Mouse (Mus musculus) heart, embryonic 13.5 days (tissue): ENCODE measurements at regions not wholly inside any gene's neighbourhood (a gene's known extent, or its start where the extent isn't known, plus 50 kb on each side); places are given as distances from the start of the nearest gene placed in this dataset.
A peak's percentile ranks its signal among the peaks of the same experiment; 100 is the strongest.

ENCODE experiments used
- ATAC-seq: fragments of 200-750 bp; cut with Nextera tagmentation; 2 replicates; pipeline ENCODE4 v1.8.0; 2017; ENCODE audit warnings: moderate TSS enrichment; ENCODE audit not compliant: insufficient number of reproducible peaks, low FRiP score, low TSS enrichment; ENCODE audit errors: extremely low read depth
- H3K27ac ChIP-seq: fragments of 300-500 bp; sonication (generic); replicated peaks from 2 replicates; pipeline ENCODE4 v1.5.1; 2015; ENCODE audit warnings: moderate library complexity, mild to moderate bottlenecking, inconsistent platforms
- H3K27me3 ChIP-seq: fragments of 300-500 bp; sonication (generic); replicated peaks from 2 replicates; pipeline ENCODE4 v1.6.1; 2015; ENCODE audit warnings: mild to moderate bottlenecking, inconsistent platforms
- H3K36me3 ChIP-seq: fragments of 300-500 bp; sonication (generic); 2 replicates; pipeline ENCODE4 v1.6.1; 2015; ENCODE audit warnings: mild to moderate bottlenecking, inconsistent platforms
- H3K4me1 ChIP-seq: fragments of 300-500 bp; sonication (generic); 2 replicates; pipeline ENCODE4 v1.6.1; 2015; ENCODE audit warnings: inconsistent platforms
- H3K4me2 ChIP-seq: fragments of 300-500 bp; sonication (generic); 2 replicates; pipeline ENCODE4 v1.6.1; 2015; ENCODE audit warnings: inconsistent platforms, mild to moderate bottlenecking, moderate library complexity
- H3K4me3 ChIP-seq: fragments of 300-500 bp; sonication (generic); 2 replicates; pipeline ENCODE4 v1.5.1; 2015; ENCODE audit warnings: moderate library complexity, mild to moderate bottlenecking, inconsistent platforms
- H3K9ac ChIP-seq: fragments of 300-500 bp; sonication (generic); 2 replicates; pipeline ENCODE4 v1.6.1; 2015; ENCODE audit warnings: inconsistent platforms, mild to moderate bottlenecking, moderate library complexity
- H3K9me3 ChIP-seq: fragments of 300-500 bp; sonication (generic); 2 replicates; pipeline ENCODE4 v1.6.1; 2016; ENCODE audit warnings: inconsistent platforms
- WGBS: fragments of 180-500 bp; shearing (Covaris S2); methylation state at CpG from one replicate; pipeline ENCODE4 v1.1.7; 2015; ENCODE audit warnings: mixed read lengths; 5-methylcytosine and 5-hydroxymethylcytosine counted together

DNA sequence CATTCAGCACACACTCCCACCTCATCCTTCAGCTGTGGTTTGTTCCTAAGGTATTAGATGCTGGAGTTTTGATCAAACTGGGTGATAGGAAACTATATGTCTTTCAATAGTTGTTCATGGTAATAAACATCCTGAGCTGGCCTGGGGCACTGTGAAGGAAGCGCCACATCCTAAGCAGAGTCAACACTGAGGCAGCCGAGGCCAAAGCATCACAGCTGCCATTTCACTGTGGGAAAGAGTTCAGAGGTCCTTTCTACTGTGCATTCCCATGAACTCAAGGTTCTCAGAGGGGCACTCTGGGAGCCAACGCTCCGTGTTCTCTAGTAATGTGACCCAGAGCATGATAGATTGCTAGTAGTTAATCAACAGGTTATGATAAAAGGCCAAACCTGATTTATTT, 497.9 kb downstream of the Cetn3 start:
- H3K4me3 ChIP-seq: no peak overlapping the region
- no peak overlapping the region for H3K27ac ChIP-seq
- H3K9me3 ChIP-seq: no peaks in the 10 kb centered on the region
- peaks cover 5% of the 10 kb centered on the region; the same call in 1 of the 2 replicates for H3K4me1 ChIP-seq
- H3K36me3 ChIP-seq: no peaks in the 10 kb centered on the region
- WGBS: 76% methylated on average over 4 of the region's 4 CpGs
- ATAC-seq: no peak
- no peak overlapping the region for H3K9ac ChIP-seq
- no peaks in the 10 kb centered on the region for H3K27me3 ChIP-seq
- no peak overlapping the region for H3K4me2 ChIP-seq

DNA sequence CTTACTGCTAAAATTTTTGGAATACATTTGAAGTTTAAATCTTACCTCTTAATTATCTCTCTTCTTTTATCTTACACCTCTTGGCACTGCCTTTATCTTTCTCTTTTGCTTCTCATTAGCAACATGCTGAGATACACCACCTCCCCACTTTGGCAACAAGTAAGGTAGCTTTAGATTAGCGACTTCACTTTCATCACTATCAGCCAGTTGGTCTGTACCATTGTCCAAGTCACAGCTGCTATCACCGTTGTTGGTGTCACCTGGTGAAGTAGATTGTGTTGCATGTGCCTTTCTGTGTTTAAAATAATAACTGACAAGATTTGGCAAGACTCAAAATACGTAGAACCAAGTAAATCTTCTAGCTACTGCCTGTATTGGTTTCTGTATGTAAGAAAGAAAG, 513.0 kb downstream of the Cetn3 start:
- no peaks in the 10 kb centered on the region for H3K36me3 ChIP-seq
- no peaks in the 10 kb centered on the region for H3K4me1 ChIP-seq
- H3K9me3 ChIP-seq: peaks cover 3% of the 10 kb centered on the region; the same call in 1 of the 2 replicates
- H3K4me3 ChIP-seq: no peak overlapping the region
- no peak overlapping the region for H3K4me2 ChIP-seq
- no peak for ATAC-seq
- no peaks in the 10 kb centered on the region for H3K27me3 ChIP-seq
- H3K27ac ChIP-seq: no peak overlapping the region
- no peak overlapping the region for H3K9ac ChIP-seq
- WGBS: 21% methylated on average over 3 of the region's 3 CpGs

- H3K27ac ChIP-seq: no peak overlapping the region
- no peaks in the 10 kb centered on the region for H3K27me3 ChIP-seq
- H3K36me3 ChIP-seq: no peaks in the 10 kb centered on the region
- H3K4me1 ChIP-seq: peaks cover 8% of the 10 kb centered on the region
- no peak overlapping the region for H3K4me3 ChIP-seq
- no peak overlapping the region for H3K9ac ChIP-seq
- peaks cover 3% of the 10 kb centered on the region; the same call in 1 of the 2 replicates for H3K9me3 ChIP-seq
- no peak overlapping the region for H3K4me2 ChIP-seq
- 51% methylated on average over 2 of the region's 2 CpGs for WGBS
- ATAC-seq: no peak
Measured at GRCm38 (mm10) chr13:82304227-82304626, 521.4 kb downstream of the Cetn3 start.

DNA sequence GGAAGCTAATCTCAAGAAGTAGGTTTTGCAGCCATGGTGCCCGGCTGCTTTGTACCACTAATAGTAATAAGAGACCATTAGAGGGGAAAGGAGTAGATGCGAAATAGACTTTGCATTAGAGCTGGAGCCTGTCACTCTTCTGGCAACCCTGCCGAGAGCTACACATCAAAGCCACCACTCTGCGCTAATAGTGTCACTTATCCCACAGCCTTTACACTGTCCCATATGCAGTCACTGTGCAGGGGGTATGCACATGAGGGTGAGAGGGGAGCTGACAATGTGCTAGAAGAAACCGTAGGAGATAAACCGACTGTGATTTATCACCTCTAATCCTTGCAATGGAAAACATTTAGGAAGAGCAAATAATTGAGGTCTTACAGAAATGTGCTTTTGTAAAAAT, 522.2 kb downstream of the Cetn3 start:
- WGBS: 29% methylated on average over 6 of the region's 6 CpGs
- H3K9ac ChIP-seq: no peak overlapping the region
- no peak overlapping the region for H3K4me2 ChIP-seq
- H3K27me3 ChIP-seq: no peaks in the 10 kb centered on the region
- H3K4me3 ChIP-seq: no peak overlapping the region
- peaks cover 3% of the 10 kb centered on the region; the same call in 1 of the 2 replicates for H3K9me3 ChIP-seq
- H3K36me3 ChIP-seq: no peaks in the 10 kb centered on the region
- H3K4me1 ChIP-seq: peaks cover 8% of the 10 kb centered on the region
- no peak for ATAC-seq
- H3K27ac ChIP-seq: no peak overlapping the region

DNA sequence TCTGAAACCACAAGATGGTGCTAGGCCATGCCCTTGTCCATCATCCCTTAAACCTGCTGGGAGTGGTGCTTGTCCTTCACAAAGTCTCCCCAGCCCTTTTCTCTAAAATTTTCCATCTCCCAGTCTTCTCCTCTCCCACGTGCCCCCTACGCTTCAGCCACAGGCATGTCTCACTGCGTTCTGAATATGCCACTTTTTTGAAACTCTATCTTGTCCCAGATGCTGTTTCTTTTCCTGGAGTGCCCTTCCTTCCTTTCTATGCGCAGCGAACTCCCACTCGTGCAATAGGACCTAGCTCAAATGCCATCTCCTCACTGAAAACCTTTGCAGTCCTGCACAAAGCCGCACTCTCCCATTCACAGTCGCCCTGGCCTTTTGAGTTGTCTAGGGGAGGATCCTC, 525.5 kb downstream of the Cetn3 start:
- H3K4me3 ChIP-seq: no peak overlapping the region
- no peak overlapping the region for H3K4me2 ChIP-seq
- H3K27me3 ChIP-seq: no peaks in the 10 kb centered on the region
- H3K9me3 ChIP-seq: no peaks in the 10 kb centered on the region
- no peak overlapping the region for H3K9ac ChIP-seq
- H3K27ac ChIP-seq: no peak overlapping the region
- 76% methylated on average over 8 of the region's 8 CpGs for WGBS
- no peaks in the 10 kb centered on the region for H3K36me3 ChIP-seq
- H3K4me1 ChIP-seq: peaks cover 8% of the 10 kb centered on the region
- ATAC-seq: no peak

DNA sequence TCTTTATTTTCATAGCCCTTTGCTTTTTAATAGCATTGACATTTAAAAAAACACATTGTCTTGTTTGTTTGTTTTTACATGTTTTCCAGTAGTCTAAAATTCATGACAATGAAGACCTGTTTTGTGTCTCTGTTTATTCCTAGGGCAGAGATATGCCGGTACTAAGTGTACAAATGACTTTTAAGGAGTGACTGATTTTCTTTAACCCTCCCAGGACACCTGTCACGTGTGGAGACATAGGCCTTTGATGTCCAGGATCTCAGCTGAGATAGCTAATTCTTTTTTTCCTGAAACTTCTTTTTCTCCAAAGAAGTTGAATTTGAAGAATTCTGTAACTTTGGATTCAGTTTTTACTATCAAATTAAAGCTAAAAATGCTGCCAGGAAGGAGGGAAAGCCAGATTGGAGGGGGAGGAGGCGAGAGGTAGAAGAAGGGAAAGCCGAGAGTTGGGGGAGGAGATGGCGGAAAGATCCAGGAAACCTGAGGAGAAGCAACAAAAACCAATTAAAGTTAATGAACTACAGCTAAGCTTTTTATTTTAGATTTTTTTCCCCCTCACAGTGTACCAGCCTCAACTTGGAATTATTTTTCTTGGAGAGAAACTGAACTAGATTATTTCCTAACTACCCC, 533.8 kb downstream of the Cetn3 start:
- Histone ChIP-seq H3K27me3 (no peaks in the 10 kb centered on the region), H3K9me3 (no peaks in the 10 kb centered on the region), H3K4me2 (no peak overlapping the region), H3K9ac (no peak overlapping the region), H3K4me1 (peaks cover 15% of the 10 kb centered on the region), H3K27ac (peak overlapping the region; percentile 25; the same call in 1 of the 2 replicates), H3K4me3 (no peak overlapping the region), H3K36me3 (no peaks in the 10 kb centered on the region)
- 52% methylated on average over 5 of the region's 5 CpGs for WGBS
- ATAC-seq: no peak

DNA sequence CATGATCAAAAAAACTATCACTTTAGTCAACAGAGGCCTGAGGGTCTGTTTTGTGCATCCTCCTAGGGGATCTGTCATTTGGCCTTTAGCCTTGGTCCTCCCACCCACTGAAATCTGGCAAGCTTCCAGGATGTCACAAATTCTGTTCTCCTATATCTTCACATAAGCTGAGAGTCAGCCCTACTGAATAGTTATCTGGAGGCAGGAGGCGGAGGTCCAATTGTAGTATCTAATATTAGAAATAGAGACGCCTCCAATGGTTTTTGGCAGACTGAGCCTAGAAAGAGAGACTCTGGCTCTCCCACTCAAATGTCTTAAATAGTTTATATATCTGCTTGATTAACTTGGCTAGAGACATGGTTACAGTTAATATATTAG, 534.3 kb downstream of the Cetn3 start:
- Histone ChIP-seq H3K9ac (no peak overlapping the region), H3K4me2 (no peak overlapping the region), H3K27me3 (no peaks in the 10 kb centered on the region), H3K4me1 (peaks cover 15% of the 10 kb centered on the region), H3K27ac (peak overlapping the region; percentile 25; the same call in 1 of the 2 replicates), H3K4me3 (no peak overlapping the region), H3K36me3 (no peaks in the 10 kb centered on the region), H3K9me3 (no peaks in the 10 kb centered on the region)
- 19% methylated on average over 2 of the region's 2 CpGs for WGBS
- no peak; the same call in 1 of the 2 replicates for ATAC-seq

- no peak overlapping the region for H3K4me3 ChIP-seq
- no peaks in the 10 kb centered on the region for H3K27me3 ChIP-seq
- H3K9ac ChIP-seq: no peak overlapping the region
- 74% methylated on average over 3 of the region's 3 CpGs for WGBS
- H3K27ac ChIP-seq: no peak overlapping the region
- no peaks in the 10 kb centered on the region for H3K36me3 ChIP-seq
- no peak overlapping the region for H3K4me2 ChIP-seq
- no peak for ATAC-seq
- H3K4me1 ChIP-seq: peaks cover 15% of the 10 kb centered on the region
- no peaks in the 10 kb centered on the region for H3K9me3 ChIP-seq
Measured at GRCm38 (mm10) chr13:82318395-82318794, 535.5 kb downstream of the Cetn3 start.

- Histone ChIP-seq H3K36me3 (no peaks in the 10 kb centered on the region), H3K4me2 (no peak overlapping the region), H3K9me3 (no peaks in the 10 kb centered on the region), H3K4me1 (0 out of 2 replicates have a peak, but pooled peaks cover 3% of the 10 kb centered on the region), H3K4me3 (no peak overlapping the region), H3K9ac (no peak overlapping the region), H3K27ac (no peak overlapping the region), H3K27me3 (no peaks in the 10 kb centered on the region)
- 76% methylated on average over 2 of the region's 2 CpGs for WGBS
- ATAC-seq: no peak
Measured at GRCm38 (mm10) chr13:82354355-82354754, 571.5 kb downstream of the Cetn3 start.

DNA sequence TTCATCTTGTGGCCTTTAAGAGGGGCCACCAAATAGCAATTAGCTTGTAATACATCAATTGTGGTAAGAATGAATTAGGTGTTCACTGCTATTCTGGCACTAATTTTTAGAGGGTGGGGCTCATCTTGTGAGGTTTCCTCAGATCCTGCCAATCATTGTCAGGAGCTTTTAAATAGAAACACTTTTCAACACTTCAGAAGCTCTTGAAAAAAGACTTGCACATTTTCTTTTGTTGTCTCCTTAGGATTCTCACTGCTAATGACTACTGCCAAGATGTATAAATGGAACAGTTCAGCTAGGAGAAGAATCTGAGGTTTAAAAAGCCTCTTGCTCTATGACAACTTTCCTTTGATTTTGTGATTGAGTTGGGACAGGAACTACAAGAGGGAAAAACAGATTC, 572.4 kb downstream of the Cetn3 start:
- Histone ChIP-seq H3K27ac (no peak overlapping the region), H3K4me1 (0 out of 2 replicates have a peak, but pooled peaks cover 3% of the 10 kb centered on the region), H3K27me3 (no peaks in the 10 kb centered on the region), H3K36me3 (no peaks in the 10 kb centered on the region), H3K4me3 (no peak overlapping the region), H3K9me3 (no peaks in the 10 kb centered on the region), H3K9ac (no peak overlapping the region), H3K4me2 (no peak overlapping the region)
- ATAC-seq: no peak

DNA sequence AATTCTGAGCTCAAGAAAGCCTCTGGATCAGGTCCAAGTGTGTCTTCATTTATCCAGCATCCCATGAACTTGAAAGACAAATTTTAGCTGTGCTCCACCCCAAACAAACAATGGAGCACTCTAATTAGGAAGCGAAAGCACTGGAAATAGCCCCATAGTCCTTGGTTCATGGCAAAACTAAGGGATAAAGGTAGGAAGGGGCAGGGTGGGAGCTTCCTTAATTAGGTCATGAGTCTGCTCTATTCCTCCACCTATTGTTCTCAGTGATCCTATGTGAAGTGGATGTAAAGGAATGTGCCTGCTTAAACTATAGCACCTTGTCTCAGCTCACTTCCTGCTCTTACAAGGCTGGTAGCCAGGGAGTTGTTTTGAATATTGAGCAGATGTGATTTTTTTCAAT, 576.6 kb downstream of the Cetn3 start:
- no peak overlapping the region for H3K4me3 ChIP-seq
- no peaks in the 10 kb centered on the region for H3K9me3 ChIP-seq
- 0 out of 2 replicates have a peak, but pooled peaks cover 3% of the 10 kb centered on the region for H3K4me1 ChIP-seq
- H3K36me3 ChIP-seq: no peaks in the 10 kb centered on the region
- 77% methylated on average over 1 of the region's 1 CpGs for WGBS
- H3K9ac ChIP-seq: no peak overlapping the region
- H3K27me3 ChIP-seq: no peaks in the 10 kb centered on the region
- no peak overlapping the region for H3K4me2 ChIP-seq
- H3K27ac ChIP-seq: no peak overlapping the region
- no peak for ATAC-seq

- no peak for ATAC-seq
- no peak overlapping the region for H3K9ac ChIP-seq
- H3K4me1 ChIP-seq: no peaks in the 10 kb centered on the region
- no peak overlapping the region for H3K4me3 ChIP-seq
- H3K9me3 ChIP-seq: no peaks in the 10 kb centered on the region
- H3K27me3 ChIP-seq: no peaks in the 10 kb centered on the region
- no peaks in the 10 kb centered on the region for H3K36me3 ChIP-seq
- no peak overlapping the region for H3K27ac ChIP-seq
- H3K4me2 ChIP-seq: no peak overlapping the region
- 30% methylated on average over 1 of the region's 1 CpGs for WGBS
Measured at GRCm38 (mm10) chr13:82360711-82361110, 577.8 kb downstream of the Cetn3 start.
